Mouse (Mus musculus): Measurements from ENCODE around the gene Sun1. TPM values are rescaled to one million over a fixed set of nuclear protein-coding genes. Genes with fewer than 3 reads are reported as not detected.

The Sun1 gene
- total and polyA plus RNA-seq, 3 experiments: 71.3 to 79.0 TPM; not detected in 1

DNA sequence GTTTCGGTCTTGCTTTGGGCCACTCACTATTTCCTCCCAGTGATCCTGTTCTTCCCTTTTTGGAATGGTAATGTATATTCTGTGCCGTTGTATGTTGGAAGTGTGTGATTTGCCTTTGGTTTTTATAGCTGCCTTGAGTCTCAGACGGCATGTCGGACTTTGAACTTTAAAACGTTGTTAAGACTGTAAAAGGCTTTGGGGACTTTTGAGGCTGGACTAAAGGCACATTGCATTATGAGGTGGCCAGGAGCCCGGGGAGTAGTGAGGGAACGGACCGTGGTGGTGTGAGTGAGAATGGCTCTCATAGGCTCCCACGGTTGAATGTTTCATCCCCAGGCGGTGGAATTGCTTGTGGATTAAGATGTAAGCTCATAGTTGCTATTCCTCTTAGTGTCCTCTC, 96.7 kb downstream of the Sun1 start:
- Histone ChIP-seq H3K4me1 (ENCODE audit: control insufficient read depth in 1 of 2, insufficient read depth in 2 of 2, low read length in 2 of 2) (no peaks in the 10 kb centered on the region), H3K9me3 (replicated peaks; ENCODE audit: insufficient read depth, low read length) (no peaks in the 10 kb centered on the region), H3K27me3 (ENCODE audit: control insufficient read depth in 1 of 2, insufficient read depth in 2 of 2, low read length in 2 of 2) (no peaks in the 10 kb centered on the region), H3K9ac (ENCODE audit: control insufficient read depth, low read depth, low read length, poor library complexity, severe bottlenecking) (no peak overlapping the region), H3K79me2 (ENCODE audit: control insufficient read depth, insufficient read depth, low read length, poor library complexity) (no peaks in the 10 kb centered on the region), H3K4me3 (ENCODE audit: control insufficient read depth in 1 of 2, insufficient read depth in 1 of 2, low read depth in 2 of 2, low read length in 2 of 2) (no peak overlapping the region), H3K27ac (ENCODE audit: control insufficient read depth, low read depth, low read length) (no peak overlapping the region), H3K36me3 (ENCODE audit: control insufficient read depth in 1 of 2, insufficient read depth in 2 of 2, low read length in 2 of 2) (no peaks in the 10 kb centered on the region; a peak in 2 of 4 replicates)
- no peak for DNase-seq (ENCODE audit: low read depth, low spot score)
- TF ChIP-seq MAFK (IDR thresholded peaks at IDR 0.05; ENCODE audit: borderline replicate concordance, low read depth, low read length): no peak
- TF ChIP-seq EP300 (IDR thresholded peaks at IDR 0.05; ENCODE audit: low read depth in 1 of 2, low read length in 2 of 2): no peak
- TF ChIP-seq POLR2AphosphoS2 (IDR thresholded peaks at IDR 0.05; ENCODE audit: low read length): no peak
- no peak for TF ChIP-seq NELFE (IDR thresholded peaks at IDR 0.05; ENCODE audit: low read depth, low read length)
- no peak for TF ChIP-seq HCFC1 (IDR thresholded peaks at IDR 0.05; ENCODE audit: low read depth, low read length)
- TF ChIP-seq ZMIZ1 (IDR thresholded peaks at IDR 0.05; ENCODE audit: low read depth, low read length): no peak

DNA sequence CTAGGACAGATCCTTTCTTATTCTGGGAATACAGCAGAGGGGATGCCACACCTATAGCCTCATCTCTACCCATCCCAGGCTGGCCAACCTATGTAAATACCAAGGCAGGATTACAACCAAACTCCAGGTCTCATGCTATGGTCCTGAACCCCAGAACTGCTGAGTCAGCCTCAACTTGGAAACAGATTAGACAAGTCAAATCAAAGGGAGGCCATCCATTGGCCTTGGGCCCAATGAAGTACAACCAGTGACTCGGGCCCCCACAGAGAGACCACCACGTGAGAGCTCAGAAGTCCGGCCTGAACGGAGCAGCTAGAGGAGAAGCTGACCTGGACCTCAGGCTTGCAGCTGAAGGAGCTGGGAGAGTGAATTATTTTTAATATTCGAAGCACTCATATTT, 97.3 kb downstream of the Sun1 start:
- no peaks in the 10 kb centered on the region for H3K9me3 ChIP-seq (replicated peaks; ENCODE audit: insufficient read depth, low read length)
- TF ChIP-seq TBP (IDR thresholded peaks at IDR 0.05; ENCODE audit: low read depth, low read length) (no peak), MAFK (IDR thresholded peaks at IDR 0.05; ENCODE audit: borderline replicate concordance, low read depth, low read length) (peak; percentile 42; the same call in 1 of the 2 replicates)
- no peaks in the 10 kb centered on the region; a peak in 2 of 4 replicates for H3K36me3 ChIP-seq (ENCODE audit: control insufficient read depth in 1 of 2, insufficient read depth in 2 of 2, low read length in 2 of 2)
- DNase-seq (ENCODE audit: low read depth, low spot score): no peak
- H3K27me3 ChIP-seq (ENCODE audit: control insufficient read depth in 1 of 2, insufficient read depth in 2 of 2, low read length in 2 of 2): no peaks in the 10 kb centered on the region
- H3K4me1 ChIP-seq (ENCODE audit: control insufficient read depth in 1 of 2, insufficient read depth in 2 of 2, low read length in 2 of 2): no peaks in the 10 kb centered on the region
- H3K79me2 ChIP-seq (ENCODE audit: control insufficient read depth, insufficient read depth, low read length, poor library complexity): no peaks in the 10 kb centered on the region
- H3K9ac ChIP-seq (ENCODE audit: control insufficient read depth, low read depth, low read length, poor library complexity, severe bottlenecking): no peak overlapping the region
- H3K27ac ChIP-seq (ENCODE audit: control insufficient read depth, low read depth, low read length): no peak overlapping the region
- H3K4me3 ChIP-seq (ENCODE audit: control insufficient read depth in 1 of 2, insufficient read depth in 1 of 2, low read depth in 2 of 2, low read length in 2 of 2): no peak overlapping the region

Other genes starting within 250 kb of the Sun1 start
- gene Pdgfa, start 203.3 kb upstream of the Sun1 start, total RNA-seq (2012; rRNA removed): not detected in 2 replicates
- gene Pdgfa, start 203.3 kb upstream of the Sun1 start, polyA plus RNA-seq (2012; ENCODE audit: insufficient read depth in 1 of 2, insufficient read length in 2 of 2, low read depth in 1 of 2, low replicate concordance in 2 of 2, missing spikeins in 1 of 2): not detected
- not detected in 2 replicates for gene Prkar1b, start 50.6 kb upstream of the Sun1 start, total RNA-seq (2012; rRNA removed)
- not detected for gene Prkar1b, start 50.6 kb upstream of the Sun1 start, polyA plus RNA-seq (2012; ENCODE audit: insufficient read depth in 1 of 2, insufficient read length in 2 of 2, low read depth in 1 of 2, low replicate concordance in 2 of 2, missing spikeins in 1 of 2)
- gene Dnaaf5, start 50.4 kb upstream of the Sun1 start, total RNA-seq (2012; rRNA removed): 17.0 and 20.1 TPM in 2 replicates
- 10 to 100 TPM in 1 of 2 experiments, not detected in 1; 35.4 TPM for gene Dnaaf5, start 50.4 kb upstream of the Sun1 start, polyA plus RNA-seq (2012; ENCODE audit: insufficient read depth in 1 of 2, insufficient read length in 2 of 2, low read depth in 1 of 2, low replicate concordance in 2 of 2, missing spikeins in 1 of 2)
- 108 and 117 TPM in 2 replicates for gene Get4, start 51.7 kb downstream of the Sun1 start, total RNA-seq (2012; rRNA removed)
- 100 to 1,000 TPM in 1 of 2 experiments, not detected in 1; 180 TPM for gene Get4, start 51.7 kb downstream of the Sun1 start, polyA plus RNA-seq (2012; ENCODE audit: insufficient read depth in 1 of 2, insufficient read length in 2 of 2, low read depth in 1 of 2, low replicate concordance in 2 of 2, missing spikeins in 1 of 2)
- gene Adap1, start 125.0 kb downstream of the Sun1 start, total RNA-seq (2012; rRNA removed): 38.3 and 52.9 TPM in 2 replicates
- gene Adap1, start 125.0 kb downstream of the Sun1 start, polyA plus RNA-seq (2012; ENCODE audit: insufficient read depth in 1 of 2, insufficient read length in 2 of 2, low read depth in 1 of 2, low replicate concordance in 2 of 2, missing spikeins in 1 of 2): 10 to 100 TPM in 1 of 2 experiments, not detected in 1; 59.8 TPM
- gene Cox19, start 150.8 kb downstream of the Sun1 start, total RNA-seq (2012; rRNA removed): 49.1 and 53.0 TPM in 2 replicates
- 10 to 100 TPM in 1 of 2 experiments, not detected in 1; 73.2 TPM for gene Cox19, start 150.8 kb downstream of the Sun1 start, polyA plus RNA-seq (2012; ENCODE audit: insufficient read depth in 1 of 2, insufficient read length in 2 of 2, low read depth in 1 of 2, low replicate concordance in 2 of 2, missing spikeins in 1 of 2)
- gene Cyp2w1, start 152.0 kb downstream of the Sun1 start, total RNA-seq (2012; rRNA removed): not detected in 2 replicates
- not detected for gene Cyp2w1, start 152.0 kb downstream of the Sun1 start, polyA plus RNA-seq (2012; ENCODE audit: insufficient read depth in 1 of 2, insufficient read length in 2 of 2, low read depth in 1 of 2, low replicate concordance in 2 of 2, missing spikeins in 1 of 2)
- gene Gpr146, start 177.1 kb downstream of the Sun1 start, total RNA-seq (2012; rRNA removed): 0.92 and 2.1 TPM in 2 replicates
- gene Gpr146, start 177.1 kb downstream of the Sun1 start, polyA plus RNA-seq (2012; ENCODE audit: insufficient read depth in 1 of 2, insufficient read length in 2 of 2, low read depth in 1 of 2, low replicate concordance in 2 of 2, missing spikeins in 1 of 2): 1 to 10 TPM in 1 of 2 experiments, not detected in 1; 4.5 TPM
- 0.10 and 0.12 TPM in 2 replicates for gene C130050O18Rik, start 204.6 kb downstream of the Sun1 start, total RNA-seq (2012; rRNA removed)
- under 1 TPM in 1 of 2 experiments, not detected in 1; 0.21 TPM for gene C130050O18Rik, start 204.6 kb downstream of the Sun1 start, polyA plus RNA-seq (2012; ENCODE audit: insufficient read depth in 1 of 2, insufficient read length in 2 of 2, low read depth in 1 of 2, low replicate concordance in 2 of 2, missing spikeins in 1 of 2)
- 0.07 and 0.15 TPM in 2 replicates for gene Gper1, start 222.5 kb downstream of the Sun1 start, total RNA-seq (2012; rRNA removed)
- gene Gper1, start 222.5 kb downstream of the Sun1 start, polyA plus RNA-seq (2012; ENCODE audit: insufficient read depth in 1 of 2, insufficient read length in 2 of 2, low read depth in 1 of 2, low replicate concordance in 2 of 2, missing spikeins in 1 of 2): under 1 TPM in 1 of 2 experiments, not detected in 1; 0.07 TPM

Measured in MEL (cell line).